Mouse (Mus musculus): ENCODE data around the gene Myg1.

Myg1 gene

DNA sequence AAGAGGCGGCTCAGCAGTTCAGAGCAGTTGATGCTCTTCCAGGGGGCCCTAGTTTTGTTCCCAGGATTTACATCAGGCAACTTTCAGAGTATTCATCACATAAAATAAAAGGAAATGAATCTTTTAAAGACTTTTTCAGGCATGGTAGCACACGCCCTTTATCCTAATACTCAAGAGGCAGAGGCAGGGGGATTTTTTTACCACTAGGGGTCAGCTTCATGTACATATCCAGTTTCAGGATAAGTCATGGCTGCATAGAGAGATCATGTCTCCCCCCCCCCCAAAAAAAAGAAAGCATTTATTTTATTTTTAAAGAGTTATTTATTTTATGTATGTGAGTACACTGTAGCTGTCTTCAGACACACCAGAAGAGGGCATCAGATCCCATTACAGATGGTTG is 22.5 kb downstream of the Myg1 start:
- TF ChIP-seq CTCF (conservative IDR thresholded peaks at IDR 0.05; ENCODE audit: low read length), result peak; percentile 31
- no peak for TF ChIP-seq POU5F1 (IDR thresholded peaks at IDR 0.05; ENCODE audit: borderline replicate concordance, low read length)
- H3K36me3 ChIP-seq (ENCODE audit: insufficient read depth, low read length), result peaks cover under 1% of the 10 kb centered on the region
- H3K4me3 ChIP-seq (replicated peaks; ENCODE audit: low read length), result no peak overlapping the region
- H3K9me3 ChIP-seq (ENCODE audit: low read length), result no peaks in the 10 kb centered on the region
- peaks cover 47% of the 10 kb centered on the region for H3K4me1 ChIP-seq (replicated peaks; ENCODE audit: low read depth, low read length)
- peaks cover 48% of the 10 kb centered on the region for H3K27me3 ChIP-seq (ENCODE audit: insufficient read depth, low read length)

DNA sequence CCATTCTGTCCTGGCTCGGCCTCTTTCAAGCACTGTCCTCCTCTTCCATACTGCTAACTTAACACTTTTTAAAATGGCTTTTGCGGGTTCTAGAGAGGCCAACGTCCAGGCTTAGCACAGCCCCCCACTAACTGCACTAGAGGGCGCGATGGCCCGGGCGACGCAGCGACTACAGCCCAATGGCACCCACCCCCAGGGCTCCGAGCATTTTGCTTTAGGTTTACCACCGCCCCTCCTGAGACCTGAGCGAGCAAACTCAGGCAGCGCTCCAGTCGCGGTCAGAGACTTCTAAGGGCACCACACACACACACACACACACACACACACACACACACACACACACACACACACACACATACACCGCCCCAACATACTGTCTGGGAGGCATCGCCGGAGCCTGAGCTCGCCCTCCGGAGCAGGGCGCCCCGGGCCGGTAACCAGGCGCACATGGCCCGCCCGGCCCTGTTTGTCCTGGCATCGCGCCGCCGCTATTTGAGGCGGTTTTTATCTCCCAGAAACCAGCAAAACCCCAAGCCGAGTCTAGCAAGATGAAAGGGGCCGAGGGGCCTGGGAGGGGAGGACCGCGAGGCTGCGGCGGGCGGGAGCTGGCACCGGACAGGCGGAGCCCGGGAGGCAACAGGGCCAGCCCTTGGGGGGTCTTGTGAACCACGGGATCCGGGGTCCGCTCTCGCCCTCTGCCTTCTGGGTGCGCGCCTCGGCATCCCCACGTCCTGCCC is 23.8 kb downstream of the Myg1 start:
- TF ChIP-seq CTCF (conservative IDR thresholded peaks at IDR 0.05; ENCODE audit: low read length) (no peak), POU5F1 (IDR thresholded peaks at IDR 0.05; ENCODE audit: borderline replicate concordance, low read length) (no peak), NANOG (IDR thresholded peaks at IDR 0.05; ENCODE audit: borderline replicate concordance, low read length) (no peak)
- Histone ChIP-seq H3K4me3 (replicated peaks; ENCODE audit: low read length) (peak overlapping the region; percentile 83), H3K4me1 (replicated peaks; ENCODE audit: low read depth, low read length) (peaks cover 46% of the 10 kb centered on the region), H3K9me3 (ENCODE audit: low read length) (no peaks in the 10 kb centered on the region), H3K36me3 (ENCODE audit: insufficient read depth, low read length) (no peaks in the 10 kb centered on the region), H3K27me3 (ENCODE audit: insufficient read depth, low read length) (peaks cover 61% of the 10 kb centered on the region)

DNA sequence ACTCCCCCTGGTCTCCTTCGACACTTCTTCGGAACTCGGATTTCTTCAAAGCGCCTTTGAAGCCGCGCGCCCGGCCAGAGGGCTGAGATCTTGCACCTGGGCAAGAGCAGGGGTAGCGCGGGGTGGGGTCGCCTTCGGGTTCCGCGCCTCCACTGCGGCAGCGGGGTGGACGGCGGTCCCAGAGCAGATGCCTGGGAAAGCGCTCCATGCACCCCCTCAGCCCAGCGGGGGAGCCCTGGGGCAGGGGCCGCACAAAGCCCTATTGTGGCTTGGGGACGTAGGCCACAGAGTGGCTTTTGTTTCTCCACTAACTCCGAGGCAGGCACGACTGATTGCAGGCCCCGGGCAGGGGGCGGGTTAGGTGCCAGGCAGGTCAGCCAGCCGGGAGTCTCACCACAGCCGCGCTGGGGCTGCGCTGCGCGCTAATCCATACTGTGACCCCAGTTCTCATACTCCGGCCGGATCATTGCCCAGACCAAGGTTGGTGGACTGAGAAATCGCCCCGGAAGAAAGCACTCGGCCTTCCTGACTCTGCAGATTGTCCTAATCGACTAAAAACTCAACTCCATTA is 24.4 kb downstream of the Myg1 start:
- TF ChIP-seq POU5F1 (IDR thresholded peaks at IDR 0.05; ENCODE audit: borderline replicate concordance, low read length) (no peak), CTCF (conservative IDR thresholded peaks at IDR 0.05; ENCODE audit: low read length) (no peak), NANOG (IDR thresholded peaks at IDR 0.05; ENCODE audit: borderline replicate concordance, low read length) (no peak)

DNA sequence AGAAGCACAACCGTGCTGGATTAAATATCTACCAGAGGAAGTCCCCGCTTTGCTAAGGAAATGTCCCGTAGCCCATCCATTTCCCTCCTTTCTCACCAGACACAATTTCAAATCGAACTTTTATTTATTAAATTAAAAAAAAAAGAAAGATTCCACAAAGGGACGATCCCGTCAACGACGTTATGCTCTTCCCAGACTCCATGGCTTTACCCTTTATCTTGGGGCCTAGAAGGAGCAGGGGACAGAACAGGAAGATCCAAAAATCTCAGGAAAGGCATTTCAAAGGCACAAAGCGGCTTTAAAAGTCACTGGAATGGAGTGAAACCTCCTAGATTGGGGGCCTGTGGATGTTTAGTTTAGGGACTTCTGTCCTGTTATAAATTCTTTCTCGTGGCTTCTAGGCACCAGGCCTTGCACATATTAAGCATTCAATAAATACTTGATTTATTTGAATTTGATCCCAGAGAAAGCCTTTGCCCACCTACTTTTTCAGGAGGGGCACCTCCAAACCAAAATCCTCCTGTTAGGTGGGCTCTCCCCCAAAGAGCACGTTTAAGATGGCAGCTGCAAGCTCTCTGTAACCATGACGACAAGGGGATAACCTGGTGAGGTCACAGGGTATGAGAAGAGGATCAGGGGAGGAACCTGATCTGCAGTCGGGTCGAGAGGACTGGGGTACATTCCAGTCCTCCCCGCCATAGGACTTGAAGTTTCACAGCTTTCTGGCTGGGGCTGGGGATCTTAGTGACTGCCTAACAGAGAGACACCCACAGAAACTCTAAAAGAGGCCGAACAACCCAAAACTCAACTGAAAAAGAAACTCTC is 25.2 kb downstream of the Myg1 start:
- no peaks in the 10 kb centered on the region for H3K36me3 ChIP-seq (ENCODE audit: insufficient read depth, low read length)
- peaks cover 70% of the 10 kb centered on the region for H3K27me3 ChIP-seq (ENCODE audit: insufficient read depth, low read length)
- TF ChIP-seq POU5F1 (IDR thresholded peaks at IDR 0.05; ENCODE audit: borderline replicate concordance, low read length) (no peak), CTCF (conservative IDR thresholded peaks at IDR 0.05; ENCODE audit: low read length) (no peak), NANOG (IDR thresholded peaks at IDR 0.05; ENCODE audit: borderline replicate concordance, low read length) (no peak)
- H3K9me3 ChIP-seq (ENCODE audit: low read length), result no peaks in the 10 kb centered on the region
- H3K4me3 ChIP-seq (replicated peaks; ENCODE audit: low read length), result peak overlapping the region; percentile 83
- peaks cover 39% of the 10 kb centered on the region for H3K4me1 ChIP-seq (replicated peaks; ENCODE audit: low read depth, low read length)

More for the DNA sequence above, 24.4 kb downstream of the Myg1 start:
- Histone ChIP-seq H3K27me3 (ENCODE audit: insufficient read depth, low read length) (peaks cover 65% of the 10 kb centered on the region), H3K4me1 (replicated peaks; ENCODE audit: low read depth, low read length) (peaks cover 44% of the 10 kb centered on the region), H3K9me3 (ENCODE audit: low read length) (no peaks in the 10 kb centered on the region), H3K4me3 (replicated peaks; ENCODE audit: low read length) (peak overlapping the region; percentile 83), H3K36me3 (ENCODE audit: insufficient read depth, low read length) (no peaks in the 10 kb centered on the region)

DNA sequence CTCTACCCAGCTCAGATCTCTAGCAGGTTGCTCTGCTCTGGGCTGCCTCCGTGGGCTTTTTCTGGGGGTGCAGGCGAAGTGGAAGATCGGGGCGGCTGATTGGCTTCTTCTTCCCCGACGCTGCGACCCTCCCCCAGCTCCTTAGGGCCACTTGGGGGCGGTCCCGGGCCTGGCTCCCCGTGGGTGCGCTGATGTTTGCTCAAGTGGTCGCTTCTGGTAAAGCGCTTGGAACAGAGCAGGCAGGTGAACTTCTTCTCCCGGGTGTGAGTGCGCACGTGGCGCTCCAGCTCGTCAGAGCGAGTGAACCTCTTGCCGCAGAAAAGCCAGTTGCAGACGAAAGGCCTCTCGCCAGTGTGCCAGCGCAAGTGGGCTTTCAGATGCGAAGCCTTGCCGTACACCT is 26.6 kb downstream of the Myg1 start:
- H3K9me3 ChIP-seq (ENCODE audit: low read length), result no peaks in the 10 kb centered on the region
- peaks cover 45% of the 10 kb centered on the region for H3K4me1 ChIP-seq (replicated peaks; ENCODE audit: low read depth, low read length)
- TF ChIP-seq NANOG (IDR thresholded peaks at IDR 0.05; ENCODE audit: borderline replicate concordance, low read length) (peak; percentile 30; the same call in 1 of the 2 replicates), CTCF (conservative IDR thresholded peaks at IDR 0.05; ENCODE audit: low read length) (no peak)
- H3K27me3 ChIP-seq (ENCODE audit: insufficient read depth, low read length), result peaks cover 82% of the 10 kb centered on the region
- no peaks in the 10 kb centered on the region for H3K36me3 ChIP-seq (ENCODE audit: insufficient read depth, low read length)
- peak overlapping the region; percentile 78 for H3K4me3 ChIP-seq (replicated peaks; ENCODE audit: low read length)

DNA sequence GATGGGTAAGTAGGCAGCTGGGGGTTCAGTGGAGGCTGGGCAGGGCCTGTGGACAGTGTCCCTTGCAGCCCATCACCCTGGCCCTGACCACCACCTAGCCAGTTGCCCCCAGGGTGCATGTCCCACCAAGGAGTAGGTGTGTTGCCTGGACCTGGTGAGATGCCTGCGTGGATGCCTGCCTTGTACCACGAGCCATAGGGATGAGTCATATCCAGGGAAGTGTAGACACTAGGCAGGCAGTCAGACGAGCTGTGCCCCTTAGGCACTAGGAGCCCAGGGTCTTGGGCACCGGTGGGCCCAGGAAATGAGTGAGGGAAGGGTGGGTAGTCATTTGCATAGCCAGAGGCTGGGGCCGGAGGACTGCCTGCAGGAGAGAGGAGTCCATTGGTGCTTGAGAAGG is 27.3 kb downstream of the Myg1 start:
- no peaks in the 10 kb centered on the region for H3K36me3 ChIP-seq (ENCODE audit: insufficient read depth, low read length)
- H3K4me1 ChIP-seq (replicated peaks; ENCODE audit: low read depth, low read length), result peaks cover 45% of the 10 kb centered on the region
- no peaks in the 10 kb centered on the region for H3K9me3 ChIP-seq (ENCODE audit: low read length)
- H3K4me3 ChIP-seq (replicated peaks; ENCODE audit: low read length), result peak overlapping the region; percentile 78
- TF ChIP-seq CTCF (conservative IDR thresholded peaks at IDR 0.05; ENCODE audit: low read length) (no peak), NANOG (IDR thresholded peaks at IDR 0.05; ENCODE audit: borderline replicate concordance, low read length) (no peak), POU5F1 (IDR thresholded peaks at IDR 0.05; ENCODE audit: borderline replicate concordance, low read length) (no peak)
- H3K27me3 ChIP-seq (ENCODE audit: insufficient read depth, low read length), result peaks cover 84% of the 10 kb centered on the region

DNA sequence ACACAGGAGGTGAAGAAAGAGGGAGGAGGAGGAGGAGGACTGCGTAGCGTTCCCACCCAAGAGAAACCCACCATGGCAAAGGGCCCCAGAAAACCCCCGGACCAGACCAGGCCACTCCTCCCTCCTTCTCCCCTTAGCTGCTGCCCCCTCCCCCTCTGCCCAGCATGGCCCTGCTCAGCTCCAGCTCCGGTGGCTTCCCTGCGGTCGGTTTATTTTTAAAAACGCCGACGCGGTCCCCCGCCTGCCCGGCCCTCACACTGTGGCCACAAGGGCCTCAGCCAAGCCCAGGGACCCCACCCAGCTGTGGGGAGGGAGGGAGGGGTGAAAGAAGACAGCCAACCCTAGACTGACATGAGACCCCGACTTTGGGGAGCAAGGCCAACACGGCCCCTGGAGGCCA is 31.1 kb downstream of the Myg1 start:
- no peaks in the 10 kb centered on the region for H3K9me3 ChIP-seq (ENCODE audit: low read length)
- H3K36me3 ChIP-seq (ENCODE audit: insufficient read depth, low read length), result no peaks in the 10 kb centered on the region
- H3K27me3 ChIP-seq (ENCODE audit: insufficient read depth, low read length), result peaks cover 91% of the 10 kb centered on the region
- H3K4me3 ChIP-seq (replicated peaks; ENCODE audit: low read length), result no peak overlapping the region
- no peak for TF ChIP-seq POU5F1 (IDR thresholded peaks at IDR 0.05; ENCODE audit: borderline replicate concordance, low read length)
- no peak for TF ChIP-seq CTCF (conservative IDR thresholded peaks at IDR 0.05; ENCODE audit: low read length)
- TF ChIP-seq NANOG (IDR thresholded peaks at IDR 0.05; ENCODE audit: borderline replicate concordance, low read length), result no peak
- peaks cover 41% of the 10 kb centered on the region for H3K4me1 ChIP-seq (replicated peaks; ENCODE audit: low read depth, low read length)

DNA sequence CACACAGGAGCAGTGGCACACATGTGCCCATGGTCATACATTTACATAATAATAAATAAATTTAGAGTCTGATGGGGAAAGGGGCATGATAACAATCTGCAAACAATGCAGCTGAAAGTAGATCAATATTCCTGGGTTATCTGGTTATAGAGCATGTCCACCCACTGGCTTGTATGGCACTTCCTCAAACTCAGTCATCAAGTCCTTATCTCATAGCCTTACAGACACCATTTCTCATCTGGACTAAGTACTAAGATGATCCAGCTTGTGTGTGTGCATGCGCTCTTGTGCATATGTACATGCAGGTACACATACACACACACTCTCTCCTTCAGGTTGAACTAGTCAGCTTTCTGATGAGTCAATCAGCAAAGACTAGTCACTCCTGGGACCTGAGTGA is 33.2 kb downstream of the Myg1 start:
- no peaks in the 10 kb centered on the region for H3K36me3 ChIP-seq (ENCODE audit: insufficient read depth, low read length)
- H3K9me3 ChIP-seq (ENCODE audit: low read length), result no peaks in the 10 kb centered on the region
- H3K4me3 ChIP-seq (replicated peaks; ENCODE audit: low read length), result no peak overlapping the region
- peaks cover 88% of the 10 kb centered on the region for H3K27me3 ChIP-seq (ENCODE audit: insufficient read depth, low read length)
- TF ChIP-seq NANOG (IDR thresholded peaks at IDR 0.05; ENCODE audit: borderline replicate concordance, low read length), result no peak
- TF ChIP-seq CTCF (conservative IDR thresholded peaks at IDR 0.05; ENCODE audit: low read length), result no peak
- TF ChIP-seq POU5F1 (IDR thresholded peaks at IDR 0.05; ENCODE audit: borderline replicate concordance, low read length), result no peak
- H3K4me1 ChIP-seq (replicated peaks; ENCODE audit: low read depth, low read length), result peaks cover 24% of the 10 kb centered on the region
